Mouse (Mus musculus): ENCODE data around the gene Cpne6.

DNA sequence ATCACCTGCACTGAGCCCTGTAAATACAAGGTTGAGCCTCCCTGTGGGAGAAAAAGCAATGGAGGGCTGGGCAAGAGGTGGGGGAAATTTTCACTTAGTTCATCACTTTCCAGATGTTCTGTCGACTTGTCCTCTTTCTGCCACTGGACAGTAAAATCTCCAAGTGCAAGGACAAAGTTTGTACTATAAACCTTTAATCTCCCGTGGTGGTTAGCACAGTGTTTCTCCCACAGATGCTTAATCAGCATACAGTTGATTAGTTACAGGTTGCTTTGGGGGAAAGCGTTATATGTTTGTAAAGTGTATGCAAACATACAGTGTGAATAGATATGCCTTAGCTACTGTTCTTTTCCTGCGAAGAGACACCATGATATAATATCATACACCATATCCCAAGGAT is 43.8 kb upstream of the Cpne6 start:
- TF ChIP-seq CTCF (IDR thresholded peaks at IDR 0.05; ENCODE audit: control insufficient read depth, insufficient read depth, low read length) = no peak
- TF ChIP-seq POLR2A (IDR thresholded peaks at IDR 0.05; ENCODE audit: borderline replicate concordance, control insufficient read depth, low read depth, low read length) = no peak

Measured in bone marrow, adult 2 months (tissue).